Mouse (Mus musculus) cerebellum, postnatal 4 days (tissue): ENCODE data around the gene Slc2a13.
A peak's percentile ranks its signal among the peaks of the same experiment; 100 is the strongest.

ENCODE experiments used
- DNase-seq, 2 experiments: peaks; one replicate each; pipeline ENCODE4 v3.0.0; 2022; ENCODE audit warnings: low spot score in 2 of 2, mixed read lengths in 1 of 2

The Slc2a13 gene

GRCm38 (mm10) chr15:91573111-91573538 is at the start of gene Slc2a13:
Slc2a13 (minus strand) TSS chr15:91573261.
- DNase-seq, result peak; percentile 82 to 89

GRCm38 (mm10) chr15:91616016-91616415 is 43.0 kb upstream of the Slc2a13 start:
- DNase-seq, result no peak

GRCm38 (mm10) chr15:91615532-91615931 is 42.5 kb upstream of the Slc2a13 start:
- no peak for DNase-seq

- DNase-seq, result no peak
Measured at GRCm38 (mm10) chr15:91613981-91614665, 41.1 kb upstream of the Slc2a13 start.

DNA sequence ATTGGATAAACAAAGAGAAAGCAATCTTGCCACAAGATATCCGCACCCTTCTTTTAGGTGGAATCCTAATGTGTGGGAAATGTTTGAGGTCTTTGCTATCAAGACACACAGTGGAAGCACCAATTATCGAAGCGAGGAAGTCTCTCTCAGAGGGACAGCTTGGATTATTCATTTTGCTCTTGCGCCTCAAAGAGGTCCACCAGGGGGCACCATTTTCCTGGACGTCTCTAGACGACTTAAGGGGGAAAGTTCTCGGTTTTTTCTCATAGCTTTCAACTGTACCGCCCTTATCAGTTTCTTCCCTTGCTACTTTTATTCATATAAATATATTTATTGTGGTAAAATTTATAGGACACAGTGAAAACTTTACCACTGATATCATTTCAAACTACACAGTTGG is 36.7 kb upstream of the Slc2a13 start:
- DNase-seq, result peak; percentile 40 to 73

GRCm38 (mm10) chr15:91608811-91609210 is 35.8 kb upstream of the Slc2a13 start:
- DNase-seq, result no peak

DNA sequence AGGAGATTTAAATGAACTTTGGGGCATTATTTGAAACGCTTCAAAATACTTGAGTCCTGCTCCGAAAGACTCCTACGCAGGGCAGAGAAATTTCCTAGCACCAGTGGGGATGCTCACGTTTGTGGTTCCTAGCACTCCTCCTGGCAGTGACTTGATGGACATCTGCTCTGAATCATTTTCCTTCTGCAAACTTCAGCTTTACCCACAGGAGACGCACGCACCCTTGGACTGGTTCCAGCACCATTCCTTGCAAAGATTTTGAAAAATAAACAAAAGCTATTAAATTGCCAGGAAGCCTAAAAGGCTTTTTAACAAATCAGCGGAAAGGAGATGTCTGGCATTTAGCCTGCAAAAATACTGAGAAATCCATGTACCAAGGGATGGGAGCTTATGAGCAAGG is 28.1 kb upstream of the Slc2a13 start:
- DNase-seq, result no peak

- no peak for DNase-seq
Measured at GRCm38 (mm10) chr15:91597290-91597689, 24.2 kb upstream of the Slc2a13 start.

DNA sequence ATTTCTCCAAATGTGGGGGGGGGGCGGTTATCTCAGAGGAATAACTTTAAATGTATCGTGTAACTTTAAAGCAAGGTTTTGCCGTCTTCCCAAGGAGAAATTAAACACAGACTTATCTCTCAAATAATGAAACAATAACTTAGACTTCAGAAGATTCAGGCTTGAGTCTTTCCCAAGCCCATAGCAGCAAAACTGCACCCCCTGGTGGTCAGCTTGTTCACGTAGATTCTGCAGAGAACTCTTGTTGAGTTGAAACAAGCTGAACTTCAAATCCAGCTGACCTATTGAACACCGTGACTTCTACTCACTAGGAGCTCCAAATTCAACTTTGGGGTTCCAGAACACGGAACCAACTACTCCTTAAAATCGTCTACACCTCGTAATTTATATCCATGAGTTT is 1.4 kb upstream of the Slc2a13 start:
- DNase-seq, result peak; percentile 85 to 87

DNA sequence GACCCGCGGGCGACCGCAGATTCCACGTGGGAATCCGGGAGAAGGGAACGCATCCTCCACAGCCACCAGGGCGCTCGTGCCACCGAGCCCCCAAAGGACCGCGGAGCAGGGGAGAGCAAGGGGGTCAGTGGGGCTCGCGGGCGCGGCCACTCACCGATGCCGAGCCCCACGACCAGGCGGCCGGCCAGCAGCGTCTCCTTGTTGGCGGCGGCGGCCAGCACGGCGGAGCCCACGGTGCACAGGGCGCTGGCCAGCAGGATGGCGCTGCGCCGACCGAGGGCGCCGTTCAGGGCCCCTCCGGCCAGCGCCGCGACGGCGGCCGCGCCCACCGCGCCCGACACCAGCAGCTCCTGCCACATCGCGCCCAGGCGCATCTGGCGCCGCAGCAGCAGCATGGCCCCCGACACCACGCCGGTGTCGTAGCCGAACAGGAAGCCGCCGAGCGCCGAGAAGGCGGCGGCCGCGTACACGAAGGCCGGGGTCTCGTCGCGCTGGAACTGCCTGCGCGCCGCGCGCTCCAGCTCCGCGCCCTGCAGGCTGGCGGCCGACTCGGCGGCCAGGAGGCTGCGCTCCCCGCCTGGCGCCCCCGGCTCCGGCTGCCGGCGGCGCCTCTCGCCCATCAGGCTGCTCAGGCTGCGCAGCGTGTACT is 516 bp downstream of the Slc2a13 start:
- no peak for DNase-seq

- no peak for DNase-seq
Measured at GRCm38 (mm10) chr15:91571981-91572380, 1.1 kb downstream of the Slc2a13 start.

DNA sequence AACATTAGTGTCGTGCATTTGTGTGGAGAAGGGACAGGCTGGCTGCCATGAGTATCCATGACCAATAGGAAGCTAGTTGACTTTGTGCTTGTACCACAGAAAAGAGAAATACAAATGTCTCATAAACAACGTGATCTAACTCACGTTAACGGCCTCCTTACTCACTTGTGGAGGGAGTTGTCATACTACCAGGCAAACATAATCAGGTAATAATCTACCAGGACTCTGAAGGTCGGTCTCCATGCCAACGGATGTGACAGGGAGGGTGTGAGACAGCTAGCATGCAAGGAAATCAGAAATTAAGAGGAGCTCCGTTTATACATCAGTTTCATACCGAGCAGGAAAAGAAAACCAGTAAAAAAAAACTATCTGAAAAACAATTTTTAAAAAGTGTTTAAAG is 6.3 kb downstream of the Slc2a13 start:
- DNase-seq, result no peak

DNA sequence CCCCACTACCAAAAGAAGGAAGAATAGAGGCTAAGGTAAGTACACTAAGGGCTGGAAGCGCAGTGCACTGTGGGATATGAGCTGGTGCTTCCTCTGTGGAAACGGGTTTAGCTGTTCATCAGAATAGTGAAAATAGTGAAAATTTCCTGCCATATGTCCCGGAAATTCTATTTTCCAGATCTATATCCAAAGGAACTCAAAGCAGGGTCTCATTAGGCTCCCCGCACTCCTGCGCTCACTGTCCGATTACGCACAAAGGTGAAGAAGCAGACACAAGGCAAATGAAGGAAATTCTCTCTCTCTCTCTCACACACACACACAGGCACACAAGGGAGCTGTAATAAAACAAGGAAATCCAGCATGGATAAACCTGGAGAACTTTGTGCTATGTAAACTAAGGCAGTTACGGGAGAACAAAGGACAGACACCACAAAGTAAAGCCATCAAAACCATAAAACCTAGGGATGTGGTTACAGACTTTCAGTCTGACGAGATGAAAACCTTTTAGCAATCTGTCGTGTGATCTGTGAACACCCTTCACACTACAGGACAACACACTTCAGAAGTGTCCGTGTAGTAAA is 7.9 kb downstream of the Slc2a13 start:
- DNase-seq, result no peak

- no peak for DNase-seq
Measured at GRCm38 (mm10) chr15:91561728-91562127, 11.3 kb downstream of the Slc2a13 start.

DNA sequence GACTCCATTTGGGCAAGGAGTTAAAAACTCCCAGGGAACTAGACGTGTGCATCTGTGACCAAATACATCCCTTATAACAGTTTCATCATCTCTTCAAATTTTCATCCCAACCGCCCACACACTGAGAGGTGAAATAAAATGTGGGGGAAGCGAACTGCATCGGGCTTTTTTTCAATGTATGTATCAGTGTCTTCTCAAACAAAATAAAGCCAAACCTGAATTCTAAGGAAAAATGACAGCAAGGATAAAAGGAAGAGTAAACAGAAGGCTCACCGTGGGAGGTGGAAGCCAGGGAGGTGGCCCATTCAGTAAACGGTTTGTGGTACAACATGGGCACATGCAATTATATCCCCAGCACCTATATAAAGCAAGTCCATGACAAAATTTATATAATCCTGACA is 17.7 kb downstream of the Slc2a13 start:
- DNase-seq, result no peak

DNA sequence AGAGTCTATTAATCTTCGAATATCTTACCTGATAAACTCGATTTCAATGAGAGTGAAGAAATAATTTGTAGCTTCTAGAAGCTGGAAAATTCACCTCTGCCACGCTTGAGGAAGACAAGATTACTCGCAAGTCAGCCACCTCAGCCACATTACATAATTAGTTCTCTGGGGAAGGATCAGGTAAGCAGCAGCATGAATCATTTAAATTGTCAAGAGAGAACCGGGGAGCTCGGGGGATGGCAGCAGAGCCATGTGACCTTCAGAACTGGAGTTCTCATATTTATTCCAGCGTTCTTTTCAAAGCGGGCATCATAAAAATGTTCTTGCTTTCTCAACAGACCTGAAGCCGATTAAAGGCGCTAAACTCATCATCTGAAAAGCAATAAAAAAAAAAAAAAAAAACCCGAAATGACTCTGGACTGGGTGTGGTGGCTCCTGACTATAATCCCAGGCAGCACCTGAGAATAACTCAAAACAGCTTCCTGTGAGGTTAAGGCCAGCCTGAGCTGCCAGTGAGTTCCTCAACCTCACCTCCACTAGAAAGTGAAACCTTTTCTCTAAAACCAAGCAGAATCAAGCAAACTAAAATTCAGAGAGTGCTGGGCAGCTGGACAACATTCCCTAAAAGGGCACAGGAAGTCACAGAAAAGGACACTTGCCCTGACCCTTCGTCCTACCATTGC is 24.3 kb downstream of the Slc2a13 start:
- no peak for DNase-seq

GRCm38 (mm10) chr15:91544586-91544985 is 28.5 kb downstream of the Slc2a13 start:
- DNase-seq, result no peak

GRCm38 (mm10) chr15:91538439-91538838 is 34.6 kb downstream of the Slc2a13 start:
- DNase-seq, result no peak

DNA sequence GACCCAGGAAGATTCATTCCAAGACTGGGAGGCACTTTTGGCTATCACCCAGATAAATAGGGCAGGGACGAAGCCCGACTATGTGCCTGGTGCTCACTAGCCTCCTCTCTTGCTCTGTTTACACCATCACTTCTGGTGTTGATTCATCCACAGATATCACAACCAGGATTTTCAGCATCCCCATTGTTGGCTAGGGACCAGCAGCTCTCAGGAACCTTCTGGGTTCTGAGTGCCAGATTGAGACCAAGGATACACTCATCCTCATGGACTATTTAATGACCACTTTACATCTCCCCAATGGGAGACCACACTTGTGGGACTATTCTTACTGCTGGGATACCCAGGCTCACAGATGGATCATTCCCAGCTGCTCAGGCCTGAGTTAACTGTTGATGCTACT is 46.2 kb downstream of the Slc2a13 start:
- no peak for DNase-seq

DNA sequence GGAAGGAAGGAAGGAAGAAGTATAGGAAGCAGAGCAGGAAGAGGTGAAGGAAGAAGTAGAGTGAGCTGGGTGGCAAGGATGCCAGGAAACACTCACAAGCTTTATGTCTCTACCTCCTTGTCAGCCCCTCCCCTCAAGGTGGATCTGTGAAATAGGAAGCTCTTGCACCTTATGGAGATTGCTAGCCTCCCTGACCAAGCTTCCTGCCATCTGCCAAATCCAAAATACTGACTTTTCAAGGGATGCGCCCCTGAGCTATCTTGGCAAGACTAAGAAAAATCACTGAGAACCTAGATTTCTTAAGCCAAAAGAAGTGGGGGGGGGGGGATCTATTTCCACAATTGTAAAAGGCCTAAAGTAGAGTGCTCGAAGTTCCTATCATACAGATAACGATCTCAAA is 46.9 kb downstream of the Slc2a13 start:
- no peak for DNase-seq

GRCm38 (mm10) chr15:91524451-91524850 is 48.6 kb downstream of the Slc2a13 start:
- no peak for DNase-seq

DNA sequence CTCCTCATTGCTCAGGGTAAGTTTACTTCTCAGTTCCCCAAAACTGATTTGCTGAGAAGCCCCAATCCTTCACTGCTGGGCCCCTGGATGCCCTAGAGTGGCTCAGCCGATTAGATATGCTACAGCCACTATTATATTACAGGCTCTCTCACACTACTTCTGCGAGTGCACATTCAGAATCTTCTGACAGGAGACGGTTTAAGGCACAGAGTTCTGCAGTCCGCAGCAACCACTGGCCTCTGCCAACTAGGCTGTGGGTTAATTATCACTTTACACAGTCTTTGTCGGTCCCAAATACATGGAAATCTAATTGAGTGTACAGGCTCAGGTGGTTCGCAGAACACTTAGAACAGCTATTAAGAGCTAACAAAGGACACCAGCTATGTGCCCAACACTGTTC is 69.8 kb downstream of the Slc2a13 start:
- DNase-seq, result no peak

- DNase-seq, result no peak
Measured at GRCm38 (mm10) chr15:91502661-91503060, 70.4 kb downstream of the Slc2a13 start.
